ENCODE assay signal across 21 mouse cellular contexts in the genomic region with DNA sequence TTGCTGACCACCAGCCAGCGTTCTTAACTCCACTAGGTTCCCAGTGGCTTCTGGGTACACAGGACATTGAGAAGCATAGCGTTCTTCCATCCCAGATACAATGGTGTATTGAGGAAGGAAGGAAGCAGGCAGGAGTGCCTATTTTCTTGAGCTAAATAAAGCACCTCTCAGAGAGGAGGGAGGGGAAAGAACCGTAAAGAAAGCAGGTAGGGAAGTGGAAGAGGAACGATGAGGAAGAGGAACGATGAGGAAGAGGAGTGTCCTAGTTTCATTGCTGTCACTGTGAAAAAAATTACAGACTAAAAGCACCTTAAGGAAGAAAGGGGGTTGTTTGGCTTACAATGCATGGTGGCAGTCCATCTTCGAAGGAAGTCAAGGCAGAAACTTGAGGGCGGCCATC.
DNase-seq lines count a peak whose midpoint lies in the region; ATAC-seq lines count a peak whose summit lies in the region.
"Had no signal": no experiment of that assay in that cellular context is flagged by ENCODE, and none has a peak within 500 bp of the region (broad histone marks: within the 10 kb centered on the region; RNA-seq: fewer than 3 reads in every experiment).

No protein-coding gene starts in this region.

- no peaks in the 10 kb centered on the region for H3K27me3 ChIP-seq in midbrain, embryonic 10.5 days (ENCODE audit: low read depth, poor library complexity, severe bottlenecking)
- H3K27me3 ChIP-seq: embryonic facial prominence, embryonic 13.5 days; embryonic facial prominence, embryonic 15.5 days had no signal

- DNase-seq in midbrain, embryonic 10.5 days (ENCODE audit: low spot score): no peak
- DNase-seq in urinary bladder, postnatal 25 days (ENCODE audit: low spot score): no peak
- no peak for DNase-seq in lung, postnatal 4 days
- DNase-seq: adrenal gland, adult 8-10 months; adrenal gland, postnatal 14 days; adrenal gland, postnatal 36 days; cerebellum, adult 11-12 months; cerebellum, adult 2 months; cerebellum, adult 9-10 months; cerebellum, postnatal 10 days; cerebellum, postnatal 25 days; embryo, embryonic 11 days had no signal

- H3K27ac ChIP-seq in midbrain, embryonic 10.5 days (replicated peaks): no peak overlapping the region
- H3K27ac ChIP-seq: embryonic facial prominence, embryonic 13.5 days; embryonic facial prominence, embryonic 15.5 days; forebrain, embryonic 10.5 days had no signal

- no peak overlapping the region for H3K4me3 ChIP-seq in midbrain, embryonic 10.5 days
- H3K4me3 ChIP-seq: embryonic facial prominence, embryonic 13.5 days; embryonic facial prominence, embryonic 15.5 days; erythroblast, embryonic 14.5 days; forebrain, embryonic 10.5 days had no signal

- H3K36me3 ChIP-seq in midbrain, embryonic 10.5 days: no peaks in the 10 kb centered on the region
- H3K36me3 ChIP-seq: embryonic facial prominence, embryonic 13.5 days; embryonic facial prominence, embryonic 15.5 days; forebrain, embryonic 10.5 days had no signal

- no peaks in the 10 kb centered on the region for H3K4me1 ChIP-seq in midbrain, embryonic 10.5 days

- 0 out of 2 replicates have a peak, but pooled peaks have one; percentile 42 for ATAC-seq in common myeloid progenitor, adult 5-6 weeks (replicated peaks; ENCODE audit: low read depth, poor library complexity, severe bottlenecking)
- ATAC-seq in granulocyte monocyte progenitor cell, adult 5-6 weeks (replicated peaks; ENCODE audit: poor library complexity, severe bottlenecking): peak; percentile 86
- peak; percentile 37 for ATAC-seq in megakaryocyte progenitor cell, adult 5-6 weeks (replicated peaks; ENCODE audit: poor library complexity)
- ATAC-seq: forebrain, embryonic 14.5 days; forebrain, embryonic 16.5 days had no signal

- H3K9me3 ChIP-seq in midbrain, embryonic 10.5 days (replicated peaks): no peaks in the 10 kb centered on the region
- H3K9me3 ChIP-seq: embryonic facial prominence, embryonic 13.5 days; embryonic facial prominence, embryonic 15.5 days; forebrain, embryonic 10.5 days had no signal

- 90% methylated on average over 7 of the region's 7 CpGs for WGBS in midbrain, embryonic 10.5 days
